Mouse (Mus musculus) urinary bladder, postnatal 36 days (tissue): ENCODE data around the gene Mettl7b.
A peak's percentile ranks its signal among the peaks of the same experiment; 100 is the strongest.

Experiments used
- DNase-seq, 2 experiments: peaks; one replicate each; pipeline ENCODE4 v3.0.0; 2022; ENCODE audit warnings: low spot score in 2 of 2, mixed read lengths in 1 of 2

The Mettl7b gene

DNA sequence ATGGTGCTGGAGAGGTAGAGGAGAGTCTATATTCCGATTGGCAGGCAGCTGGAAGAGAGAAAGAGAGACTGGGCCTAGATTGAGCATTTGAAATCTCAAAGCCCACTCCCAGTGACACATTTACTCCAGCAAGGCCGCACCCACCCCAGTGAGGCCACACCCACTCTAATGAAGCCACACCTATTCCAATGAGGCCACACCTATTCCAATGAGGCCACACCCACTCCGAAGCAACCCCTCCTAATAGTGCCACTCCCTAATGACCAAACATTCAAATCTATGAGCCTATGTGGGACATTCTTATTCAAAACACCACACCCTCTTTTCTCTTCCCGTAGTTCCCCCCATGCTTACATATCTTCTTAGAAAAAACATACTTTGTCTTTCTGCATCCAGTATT is 13.3 kb downstream of the Mettl7b start:
- no peak for DNase-seq

- no peak for DNase-seq
Measured at GRCm38 (mm10) chr10:128945675-128946074, 15.1 kb downstream of the Mettl7b start.

DNA sequence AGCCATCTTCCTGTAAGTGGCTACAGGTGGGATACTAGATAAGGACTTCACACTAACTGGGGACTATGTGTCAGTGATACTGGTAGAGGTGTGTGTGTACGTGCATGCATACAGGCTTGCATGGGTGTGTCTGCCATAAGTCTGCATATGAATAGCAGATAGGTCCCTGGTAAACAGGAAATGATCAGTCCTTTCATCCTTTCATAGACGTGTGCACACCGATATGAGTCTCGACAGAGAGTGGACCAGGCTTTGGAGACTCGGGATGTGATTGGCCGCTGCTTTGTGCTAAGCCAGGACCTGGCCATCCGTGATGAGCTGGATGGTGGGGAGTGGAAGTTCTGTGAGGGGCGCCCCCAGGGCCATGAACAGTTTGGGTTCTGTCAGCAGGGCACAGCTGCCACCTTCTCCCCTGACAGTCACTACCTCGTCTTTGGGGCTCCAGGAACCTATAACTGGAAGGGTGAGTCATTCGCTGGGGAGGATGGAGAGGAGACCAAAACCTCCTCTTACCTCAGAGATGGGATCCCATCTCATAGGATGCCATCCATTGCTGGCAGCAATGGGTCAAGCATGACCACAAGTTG is 20.2 kb downstream of the Mettl7b start:
- DNase-seq: no peak

- no peak for DNase-seq
Measured at GRCm38 (mm10) chr10:128938974-128939373, 21.8 kb downstream of the Mettl7b start.

- peak in 1 of 2 experiments; percentile 76 for DNase-seq
Measured at GRCm38 (mm10) chr10:128938457-128938856, 22.3 kb downstream of the Mettl7b start.

GRCm38 (mm10) chr10:128937756-128938390 is 22.9 kb downstream of the Mettl7b start:
- no peak for DNase-seq

DNA sequence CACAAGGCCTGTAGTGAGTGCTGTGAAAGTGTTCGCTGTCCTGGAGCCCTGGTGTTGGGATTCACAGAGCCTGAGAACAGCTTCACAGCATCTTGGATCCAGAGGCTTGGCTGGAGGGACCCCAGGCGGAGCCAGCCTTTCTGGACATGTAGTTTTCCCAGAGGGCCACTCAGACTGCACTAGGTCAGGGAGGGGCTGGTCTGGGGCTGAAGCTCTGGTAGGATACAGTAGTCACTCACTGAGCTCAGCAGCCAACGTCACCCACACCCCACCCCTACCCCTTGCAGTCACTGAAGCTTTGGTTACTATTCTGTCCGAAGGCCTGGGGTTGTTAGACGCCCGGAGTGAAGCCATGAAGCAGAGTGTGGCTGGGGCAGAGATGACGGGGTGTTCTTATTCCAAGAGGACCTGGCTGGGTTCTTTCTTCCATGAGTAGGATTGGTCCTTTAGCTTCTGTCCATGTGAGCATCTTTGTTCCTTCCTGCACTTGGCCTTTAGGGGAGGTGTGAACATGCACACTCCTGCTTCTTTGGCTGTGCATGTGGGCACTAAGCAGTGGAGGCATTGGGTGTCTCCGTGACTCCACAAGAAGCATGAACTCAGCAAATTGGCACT is 24.9 kb downstream of the Mettl7b start:
- DNase-seq: no peak

DNA sequence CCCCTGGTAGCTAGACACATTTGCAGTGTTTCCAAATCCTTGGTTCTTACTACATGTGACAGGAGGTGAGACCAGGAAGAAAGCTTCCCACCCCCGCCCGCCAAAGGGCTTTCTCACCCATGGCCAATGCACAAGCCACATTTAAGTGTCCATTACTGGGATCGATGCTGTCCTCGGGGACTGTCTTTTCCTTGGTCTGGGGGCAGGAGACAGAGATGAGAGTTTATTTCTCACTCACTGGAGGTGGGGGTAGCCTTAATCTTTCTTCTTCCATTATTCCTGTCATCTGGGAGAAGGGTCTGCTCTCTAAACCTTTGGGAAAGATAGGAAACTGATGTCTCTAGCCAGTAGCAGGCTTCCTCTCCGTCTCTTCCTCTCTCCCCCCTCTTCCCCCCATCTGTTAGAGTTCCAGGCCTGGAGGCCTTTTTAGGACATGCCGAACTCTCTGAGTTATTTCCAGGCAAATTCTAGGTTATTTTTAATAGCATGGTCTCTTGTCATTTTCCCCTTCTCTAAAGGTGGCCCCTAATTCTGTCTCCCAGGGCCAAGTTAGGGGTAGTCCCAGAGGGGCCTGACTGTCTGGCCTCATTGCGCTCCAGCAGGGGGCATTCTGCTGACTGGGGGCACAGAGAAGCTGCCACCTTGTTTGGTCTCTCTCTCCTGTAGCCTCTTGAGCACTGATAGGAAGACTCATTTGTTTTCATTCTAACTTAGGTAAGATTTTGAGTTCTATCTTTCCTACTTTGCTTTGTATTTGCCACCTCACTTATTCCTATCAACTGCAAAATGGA is 25.6 kb downstream of the Mettl7b start:
- no peak for DNase-seq

DNA sequence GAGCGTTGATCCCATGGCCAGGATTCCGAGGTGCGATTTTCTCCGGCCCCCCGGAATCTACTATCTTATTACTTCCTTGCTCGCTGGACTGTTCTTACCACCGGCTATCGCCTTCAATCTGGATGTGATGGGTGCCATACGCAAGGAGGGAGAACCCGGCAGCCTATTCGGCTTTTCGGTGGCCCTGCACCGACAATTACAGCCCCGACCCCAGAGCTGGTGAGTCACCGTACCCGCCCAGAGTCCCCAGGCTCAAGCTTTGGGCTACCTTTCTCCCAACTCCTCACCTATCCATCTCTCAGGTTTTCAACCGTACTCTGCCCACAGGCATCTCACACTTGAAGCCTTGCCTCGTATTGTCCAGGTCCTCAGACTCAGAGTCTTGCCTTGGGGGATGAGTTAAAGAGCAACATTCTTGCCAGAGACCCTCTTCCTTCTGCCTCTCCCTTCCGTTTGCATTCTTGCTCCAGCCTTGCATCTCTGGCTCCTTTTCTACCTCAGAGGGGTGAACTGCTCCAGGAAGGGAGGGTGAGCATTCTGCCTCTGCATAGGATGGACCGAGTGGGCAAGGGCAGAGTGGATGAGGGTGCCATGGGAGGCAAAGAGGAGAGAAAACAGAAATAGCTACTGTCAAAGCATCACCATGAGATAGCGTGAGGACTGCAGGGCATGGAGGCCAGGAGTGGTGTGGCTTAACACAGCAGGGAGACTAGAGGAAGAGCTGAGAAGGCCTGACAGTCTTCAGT is 26.6 kb downstream of the Mettl7b start:
- no peak for DNase-seq

GRCm38 (mm10) chr10:128933574-128933973 is 27.2 kb downstream of the Mettl7b start, which contains the start of gene Itga7:
Itga7 (plus strand) TSS chr10:128933818.
- DNase-seq: no peak

- no peak for DNase-seq
Measured at GRCm38 (mm10) chr10:128931441-128931840, 29.3 kb downstream of the Mettl7b start.

- no peak for DNase-seq
Measured at GRCm38 (mm10) chr10:128929638-128930378, 31.0 kb downstream of the Mettl7b start.

- DNase-seq: no peak
Measured at GRCm38 (mm10) chr10:128928356-128928755, 32.4 kb downstream of the Mettl7b start.

DNA sequence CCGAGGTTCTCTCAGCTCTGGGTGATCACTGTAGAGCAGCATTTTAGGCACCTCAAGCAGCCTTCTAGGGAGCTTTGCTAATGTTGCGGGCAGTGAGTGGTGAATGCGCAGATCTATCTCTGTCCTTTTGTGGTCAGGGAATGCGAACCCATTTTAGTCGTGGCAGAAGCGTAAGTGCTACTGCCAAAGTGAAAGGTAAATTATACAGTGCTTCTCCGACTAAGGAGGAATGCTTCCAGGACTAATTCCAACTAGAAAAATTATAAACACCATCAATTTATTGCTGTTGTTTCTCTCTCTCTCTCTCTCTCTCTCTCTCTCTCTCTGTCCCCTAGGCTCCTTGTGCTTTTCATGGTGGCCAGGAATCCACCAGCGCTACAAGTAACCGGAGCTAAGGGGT is 36.9 kb downstream of the Mettl7b start, which contains the start of gene Bloc1s1:
TSS of gene Bloc1s1 (minus strand) at position 101 of the 400 bp plus-strand sequence.
- no peak for DNase-seq

- peak; percentile 93 to 97 for DNase-seq
Measured at GRCm38 (mm10) chr10:128923013-128923691, 37.6 kb downstream of the Mettl7b start.

DNA sequence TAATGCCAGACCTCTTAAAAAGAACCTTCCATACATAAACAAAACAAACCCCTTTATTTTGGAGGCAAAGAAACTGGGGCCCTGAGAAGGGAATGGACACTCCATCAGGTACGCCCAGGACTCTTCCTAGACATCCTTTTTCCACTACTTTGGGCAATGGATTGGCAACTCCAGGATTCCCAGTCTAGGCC is 38.1 kb downstream of the Mettl7b start, which contains the start of gene Rdh5:
TSS of gene Rdh5 (minus strand) at position 67 of the 191 bp plus-strand sequence.
- no peak for DNase-seq

DNA sequence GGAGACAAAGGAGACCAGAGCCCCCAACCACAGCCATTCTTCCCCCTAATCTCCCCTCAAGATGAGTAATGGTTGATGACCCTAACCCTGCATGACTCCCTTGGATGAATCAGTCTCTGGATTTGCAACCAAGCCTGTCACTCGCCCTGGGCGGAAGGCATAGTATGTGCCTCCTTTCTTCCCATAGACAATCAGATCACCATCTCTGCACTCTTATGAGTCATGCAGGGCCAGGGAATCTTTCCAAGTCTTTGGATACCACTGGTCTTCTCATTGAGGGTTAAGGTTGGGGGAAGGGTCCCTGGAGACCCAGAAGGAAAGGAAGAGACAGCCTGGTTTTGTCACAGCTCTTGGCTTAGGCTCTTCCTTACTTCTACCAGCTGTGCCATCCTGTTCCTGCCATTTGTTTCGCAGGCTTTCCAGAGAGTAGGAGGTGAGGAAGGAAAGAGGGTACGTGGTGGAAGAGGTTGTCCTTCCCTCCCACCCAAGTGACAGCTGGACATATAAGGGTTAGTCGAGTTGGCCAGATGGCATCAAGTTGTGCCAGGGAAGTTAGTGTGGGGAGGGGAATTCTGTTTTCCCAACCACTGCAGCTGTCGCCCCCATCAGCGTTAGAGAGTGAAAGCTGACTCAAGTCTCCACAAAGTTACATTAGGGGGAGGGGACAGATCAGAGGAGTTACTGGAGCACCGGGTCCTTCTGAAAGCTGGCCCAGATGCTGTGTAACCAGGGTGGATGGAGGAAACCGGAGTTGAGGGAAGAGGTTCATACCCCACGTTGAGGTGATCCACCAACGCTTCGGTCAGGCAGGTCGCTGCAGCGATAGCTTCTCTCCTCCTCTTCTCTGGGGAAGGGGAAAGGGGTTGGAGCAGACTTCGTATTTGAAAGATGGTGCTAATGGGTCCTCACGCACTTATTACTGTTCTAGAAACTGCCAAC is 38.6 kb downstream of the Mettl7b start:
- no peak for DNase-seq

DNA sequence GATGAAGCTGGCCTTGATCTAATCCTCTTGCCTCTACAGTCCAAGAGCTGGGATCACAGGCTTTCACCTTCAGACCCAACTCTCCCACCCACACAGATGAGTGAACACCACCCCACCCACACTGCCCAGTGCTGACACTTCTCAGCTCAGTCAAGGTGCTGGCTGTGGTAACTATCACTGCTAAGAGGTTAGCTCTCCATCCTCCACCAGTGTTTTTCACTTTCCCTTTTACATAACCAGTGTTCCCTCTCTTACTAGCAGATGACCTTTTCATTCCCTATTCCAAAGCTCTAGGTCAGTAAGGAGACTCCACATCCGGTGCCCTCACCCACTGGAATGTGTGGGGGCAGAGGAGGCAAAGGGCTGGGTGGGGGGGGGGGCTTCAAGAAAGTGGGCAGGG is 39.5 kb downstream of the Mettl7b start:
- no peak for DNase-seq

DNA sequence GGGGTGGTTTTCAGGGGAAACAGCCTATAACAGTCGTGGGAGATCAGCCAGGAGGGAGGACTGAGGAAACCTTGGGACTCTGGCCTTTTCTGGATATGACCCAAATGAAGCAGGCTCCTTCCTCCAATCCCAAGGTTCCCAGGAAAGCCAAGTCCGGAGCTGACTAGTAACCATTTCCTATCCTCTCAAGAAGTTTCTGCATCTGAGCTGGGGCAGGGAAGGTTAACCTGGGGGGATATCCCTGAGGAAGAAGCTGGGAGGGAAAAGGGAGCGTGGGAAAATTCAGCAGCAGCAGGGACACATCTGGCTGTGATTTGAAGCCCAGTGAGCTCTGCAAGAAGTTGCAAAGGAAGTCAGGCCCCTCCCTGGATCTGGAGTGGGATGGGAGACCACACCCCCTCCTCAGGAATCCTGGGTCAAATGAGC is 40.0 kb downstream of the Mettl7b start:
- no peak for DNase-seq
